Mouse (Mus musculus) stomach, embryonic 16.5 days (tissue): ENCODE results near the gene Hoxa11. TPM values are rescaled to one million over a fixed set of nuclear protein-coding genes. Genes with fewer than 3 reads are reported as not detected.
A peak's percentile ranks its signal among the peaks of the same experiment; 100 is the strongest.

Source experiments
- ATAC-seq: fragments of 200-750 bp; cut with Nextera tagmentation; 2 replicates; pipeline ENCODE4 v1.8.0; 2017; ENCODE audit warnings: moderate number of reproducible peaks, moderate TSS enrichment; ENCODE audit not compliant: insufficient read depth, low FRiP score
- H3K27ac ChIP-seq: fragments of 300-500 bp; sonication (generic); 2 replicates; pipeline ENCODE4 v1.5.1; 2014; ENCODE audit warnings: low read length
- H3K27me3 ChIP-seq: fragments of 300-500 bp; sonication (generic); 2 replicates; pipeline ENCODE4 v1.6.1; 2014; ENCODE audit warnings: low read length, control low read depth, mixed read lengths; ENCODE audit not compliant: control insufficient read depth, insufficient read depth
- H3K36me3 ChIP-seq: fragments of 300-500 bp; sonication (generic); 2 replicates; pipeline ENCODE4 v1.6.1; 2014; ENCODE audit warnings: low read length; ENCODE audit not compliant: control insufficient read depth, insufficient read depth
- H3K4me1 ChIP-seq: fragments of 300-500 bp; sonication (generic); 2 replicates; pipeline ENCODE4 v1.6.1; 2014; ENCODE audit warnings: low read length, control low read depth, mixed read lengths; ENCODE audit not compliant: control insufficient read depth, insufficient read depth
- H3K4me2 ChIP-seq: fragments of 300-500 bp; sonication (generic); 2 replicates; pipeline ENCODE4 v1.6.1; 2014; ENCODE audit warnings: low read depth, low read length, mixed read lengths
- H3K4me3 ChIP-seq: fragments of 300-500 bp; sonication (generic); replicated peaks from 2 replicates; pipeline ENCODE4 v1.5.1; 2014; ENCODE audit warnings: mild to moderate bottlenecking, low read length
- H3K9ac ChIP-seq: fragments of 300-500 bp; sonication (generic); 2 replicates; pipeline ENCODE4 v1.6.1; 2014; ENCODE audit warnings: low read length
- H3K9me3 ChIP-seq: fragments of 300-500 bp; sonication (generic); replicated peaks from 2 replicates; pipeline ENCODE4 v1.6.1; 2016; ENCODE audit warnings: low read length, control low read depth; ENCODE audit not compliant: control insufficient read depth
- WGBS: fragments of 180-500 bp; shearing (Covaris S2); extraction: QIAGEN DNeasy Blood & Tissue Kit; methylation state at CpG from one replicate; pipeline ENCODE4 v1.1.7; 2014; 5-methylcytosine and 5-hydroxymethylcytosine counted together
- polyA plus RNA-seq: library from polyadenylated mRNA; unstranded; fragments of >200 nt; fragmentation: Nextera tagmentation; extraction: Ambion mirVana; gene quantifications from 2 replicates; pipeline ENCODE4 v1.2.1, GENCODE M21; 2015

Gene Hoxa11
- polyA plus RNA-seq, 1 experiment from 2014 or later, result not detected

DNA sequence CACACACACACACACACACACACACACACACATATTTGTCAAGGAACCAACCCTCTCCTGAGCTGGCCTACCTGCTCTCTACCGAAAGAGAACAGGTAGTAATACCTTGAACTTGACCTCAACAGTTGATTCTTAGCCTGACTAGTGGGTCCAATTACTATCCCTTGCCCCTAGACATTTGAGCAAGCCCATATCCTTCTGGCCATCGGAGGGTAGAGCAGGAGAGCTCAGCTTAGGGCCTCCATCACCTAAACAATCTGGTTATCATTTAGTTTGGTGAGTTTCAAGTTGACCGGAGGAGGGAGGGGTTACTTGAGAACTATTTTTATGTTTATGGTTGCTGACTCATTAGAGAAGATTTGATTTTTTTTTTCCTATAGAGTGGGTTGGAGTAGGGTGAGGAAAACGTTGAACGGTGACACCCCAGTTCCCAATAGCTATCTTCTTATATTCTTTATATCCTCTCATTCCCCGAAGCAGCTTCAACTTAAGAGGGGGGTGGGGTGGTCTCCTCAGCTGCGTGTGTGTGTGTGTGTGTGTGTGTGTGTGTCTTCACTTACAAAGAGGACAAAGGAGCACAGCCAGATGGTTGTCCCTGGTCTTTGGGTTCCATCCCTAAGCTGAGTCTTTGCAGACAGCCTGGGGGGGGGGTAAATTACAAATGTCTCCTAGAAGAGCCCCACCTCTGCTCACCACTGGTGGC, 5.7 kb upstream of the Hoxa11 start:
- 10% methylated on average over 7 of the region's 7 CpGs for WGBS
- peaks cover 79% of the 10 kb centered on the region for H3K27me3 ChIP-seq
- no peaks in the 10 kb centered on the region for H3K36me3 ChIP-seq
- no peak overlapping the region for H3K9ac ChIP-seq
- no peaks in the 10 kb centered on the region for H3K9me3 ChIP-seq
- H3K4me1 ChIP-seq, result no peaks in the 10 kb centered on the region
- H3K4me3 ChIP-seq, result no peak overlapping the region
- no peak overlapping the region for H3K27ac ChIP-seq
- ATAC-seq, result no peak
- H3K4me2 ChIP-seq, result no peak overlapping the region

DNA sequence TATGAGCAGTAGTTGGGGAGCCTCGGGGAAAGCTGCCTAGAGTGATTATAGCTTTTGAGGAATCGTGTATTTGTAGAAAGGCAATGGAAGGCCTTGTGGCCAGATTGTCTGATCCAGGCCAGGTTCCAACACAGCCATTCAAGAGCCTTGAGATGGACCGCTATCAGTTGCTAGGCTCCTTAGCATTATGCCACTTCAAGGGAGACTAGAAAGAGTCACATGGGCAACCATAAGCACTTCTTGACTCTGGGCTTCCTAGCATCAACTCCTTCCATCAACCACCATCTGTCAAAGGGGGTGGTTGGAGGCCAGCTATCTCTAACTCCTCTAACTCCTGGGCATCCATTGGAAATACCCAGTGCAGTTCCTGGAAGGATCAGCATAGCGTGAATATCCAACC, 4.2 kb upstream of the Hoxa11 start:
- 3% methylated on average over 4 of the region's 4 CpGs for WGBS
- Histone ChIP-seq H3K4me1 (peaks cover 5% of the 10 kb centered on the region; the same call in 1 of the 2 replicates), H3K36me3 (no peaks in the 10 kb centered on the region), H3K4me2 (no peak overlapping the region), H3K9ac (no peak overlapping the region), H3K9me3 (no peaks in the 10 kb centered on the region), H3K27me3 (peaks cover 82% of the 10 kb centered on the region), H3K4me3 (no peak overlapping the region), H3K27ac (no peak overlapping the region)
- no peak for ATAC-seq

DNA sequence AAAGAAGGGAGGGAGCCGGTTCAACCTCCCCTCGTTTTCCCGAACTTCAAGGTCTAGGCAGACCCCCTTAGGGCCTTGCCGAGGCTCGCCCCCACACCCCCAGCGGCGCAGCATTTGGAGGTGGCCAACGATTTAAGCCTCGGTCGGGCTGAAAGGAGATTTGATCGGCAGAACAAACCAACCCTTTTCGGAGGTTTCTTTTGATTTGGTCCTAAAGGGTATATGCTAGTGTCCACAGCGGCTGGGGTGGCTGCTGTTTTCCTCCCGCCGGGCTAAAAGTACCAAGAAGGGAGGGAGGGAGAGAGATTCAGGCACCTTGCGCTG, 3.8 kb upstream of the Hoxa11 start:
- no peak overlapping the region for H3K27ac ChIP-seq
- no peaks in the 10 kb centered on the region for H3K9me3 ChIP-seq
- H3K4me3 ChIP-seq, result no peak overlapping the region
- peaks cover 85% of the 10 kb centered on the region for H3K27me3 ChIP-seq
- ATAC-seq, result no peak
- H3K36me3 ChIP-seq, result no peaks in the 10 kb centered on the region
- WGBS, result 1% methylated on average over 16 of the region's 16 CpGs
- no peak overlapping the region for H3K9ac ChIP-seq
- peaks cover 5% of the 10 kb centered on the region; the same call in 1 of the 2 replicates for H3K4me1 ChIP-seq
- no peak overlapping the region for H3K4me2 ChIP-seq

DNA sequence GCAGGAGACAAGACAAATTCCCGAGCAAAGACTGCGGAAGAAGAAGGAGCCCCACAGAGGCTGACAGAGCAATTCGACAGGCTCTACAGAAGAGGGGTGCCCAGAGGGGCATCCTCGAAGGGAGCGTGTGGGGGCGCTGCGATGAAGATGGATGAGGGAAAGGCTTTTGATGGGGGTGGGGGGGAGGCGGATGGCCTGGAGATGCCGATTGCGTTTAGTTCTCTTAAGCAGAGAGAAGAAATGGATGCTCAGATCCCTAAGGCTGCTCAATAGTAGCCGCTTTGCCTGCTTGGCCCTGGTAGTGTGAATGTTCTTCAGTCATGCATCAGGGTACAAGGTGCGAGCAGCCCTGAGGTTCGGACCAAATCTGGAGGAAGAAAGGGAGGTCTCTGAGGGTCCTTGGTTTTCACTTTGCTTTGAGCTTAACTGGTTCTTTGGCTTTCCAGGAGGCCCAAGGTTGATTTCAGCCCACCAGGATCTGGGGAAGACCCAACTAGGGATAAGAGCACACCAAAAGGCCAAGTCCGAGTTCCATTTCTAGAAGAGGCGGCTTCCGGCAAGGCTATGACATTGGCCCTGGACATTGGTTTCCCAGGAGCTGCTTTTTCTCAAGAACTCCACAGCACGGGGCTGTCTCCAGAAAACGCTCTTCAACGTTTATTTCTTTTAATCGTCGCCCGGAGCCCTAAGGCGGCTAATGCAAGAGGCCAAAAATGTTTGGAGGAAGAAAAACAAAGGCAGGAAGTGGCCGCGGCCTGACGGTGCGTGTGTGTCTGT, 3.2 kb upstream of the Hoxa11 start:
- 3% methylated on average over 27 of the region's 27 CpGs for WGBS
- H3K27me3 ChIP-seq, result peaks cover 86% of the 10 kb centered on the region
- H3K9ac ChIP-seq, result no peak overlapping the region
- H3K4me2 ChIP-seq, result no peak overlapping the region
- no peak for ATAC-seq
- no peak overlapping the region for H3K27ac ChIP-seq
- no peaks in the 10 kb centered on the region for H3K36me3 ChIP-seq
- H3K9me3 ChIP-seq, result no peaks in the 10 kb centered on the region
- peaks cover 5% of the 10 kb centered on the region; the same call in 1 of the 2 replicates for H3K4me1 ChIP-seq
- no peak overlapping the region for H3K4me3 ChIP-seq

DNA sequence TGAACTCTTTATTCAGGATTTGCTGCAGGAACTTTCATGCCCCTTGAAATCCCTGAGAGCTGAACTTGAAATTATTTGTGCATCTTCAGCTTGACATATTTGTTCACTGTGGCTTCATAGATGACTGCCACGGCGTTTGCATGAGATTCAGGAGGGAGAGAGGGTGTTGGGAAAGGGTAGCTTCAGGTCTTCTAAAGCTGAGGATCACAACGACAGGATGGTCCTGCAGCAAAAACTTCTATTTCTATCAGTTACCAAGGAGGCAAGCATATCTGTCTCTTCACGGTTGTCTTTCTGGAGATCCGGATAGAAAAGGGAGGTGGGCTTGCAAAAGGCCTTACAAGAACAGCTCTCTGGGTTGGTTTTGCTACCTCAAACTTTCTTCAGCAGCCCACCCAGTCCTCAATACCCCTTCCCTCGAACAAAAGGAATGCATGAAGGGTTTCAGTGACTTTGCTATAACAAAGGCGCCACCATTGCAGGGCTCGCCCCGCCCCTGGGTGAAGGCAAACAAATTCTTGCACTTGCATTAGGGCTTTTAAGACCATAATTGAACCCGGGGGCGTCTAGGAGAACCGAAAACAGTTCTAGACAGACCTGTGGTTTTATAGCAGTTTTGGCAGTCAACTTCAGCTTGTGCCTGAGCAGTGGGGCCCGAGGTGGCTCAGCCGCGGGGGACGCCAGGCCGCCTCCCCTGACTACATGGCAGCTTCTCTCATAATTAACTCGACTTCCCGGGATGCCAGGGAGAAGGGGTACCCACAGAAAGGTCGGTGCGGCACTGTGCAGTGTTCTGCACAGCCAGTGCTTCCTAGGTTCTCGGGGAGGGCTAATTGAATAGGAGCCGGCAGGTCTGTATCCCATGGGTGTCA, 2.4 kb upstream of the Hoxa11 start:
- Histone ChIP-seq H3K4me2 (no peak overlapping the region), H3K9ac (no peak overlapping the region), H3K4me1 (peaks cover 5% of the 10 kb centered on the region; the same call in 1 of the 2 replicates), H3K9me3 (no peaks in the 10 kb centered on the region), H3K27ac (no peak overlapping the region), H3K4me3 (no peak overlapping the region), H3K36me3 (no peaks in the 10 kb centered on the region), H3K27me3 (peaks cover 95% of the 10 kb centered on the region)
- no peak for ATAC-seq
- 1% methylated on average over 23 of the region's 23 CpGs for WGBS

DNA sequence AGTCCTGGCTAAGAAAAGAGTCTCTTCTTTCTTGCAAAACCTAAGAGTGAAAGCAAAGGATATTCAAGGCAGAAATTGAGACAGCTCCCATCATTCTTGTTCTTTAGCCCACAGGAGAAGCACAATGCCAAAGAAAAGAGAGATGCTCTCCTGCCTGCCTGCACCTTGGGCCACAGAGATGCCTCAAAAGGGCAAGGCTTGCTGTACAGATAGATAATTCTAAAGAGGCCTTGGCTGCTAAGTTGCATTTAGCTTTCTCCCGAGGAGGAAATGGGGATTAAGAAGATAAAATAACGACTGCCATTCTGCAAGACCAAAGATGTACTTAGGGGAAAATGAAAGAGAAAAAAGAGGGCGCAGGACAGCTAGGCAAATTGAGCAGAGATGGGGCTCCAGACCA, 1.3 kb upstream of the Hoxa11 start:
- H3K4me2 ChIP-seq, result no peak overlapping the region
- 6% methylated on average over 3 of the region's 3 CpGs for WGBS
- no peak for ATAC-seq
- no peak overlapping the region for H3K4me3 ChIP-seq
- no peak overlapping the region for H3K27ac ChIP-seq
- H3K36me3 ChIP-seq, result no peaks in the 10 kb centered on the region
- no peaks in the 10 kb centered on the region for H3K9me3 ChIP-seq
- peaks cover 5% of the 10 kb centered on the region; the same call in 1 of the 2 replicates for H3K4me1 ChIP-seq
- peaks cover 95% of the 10 kb centered on the region for H3K27me3 ChIP-seq
- no peak overlapping the region for H3K9ac ChIP-seq

DNA sequence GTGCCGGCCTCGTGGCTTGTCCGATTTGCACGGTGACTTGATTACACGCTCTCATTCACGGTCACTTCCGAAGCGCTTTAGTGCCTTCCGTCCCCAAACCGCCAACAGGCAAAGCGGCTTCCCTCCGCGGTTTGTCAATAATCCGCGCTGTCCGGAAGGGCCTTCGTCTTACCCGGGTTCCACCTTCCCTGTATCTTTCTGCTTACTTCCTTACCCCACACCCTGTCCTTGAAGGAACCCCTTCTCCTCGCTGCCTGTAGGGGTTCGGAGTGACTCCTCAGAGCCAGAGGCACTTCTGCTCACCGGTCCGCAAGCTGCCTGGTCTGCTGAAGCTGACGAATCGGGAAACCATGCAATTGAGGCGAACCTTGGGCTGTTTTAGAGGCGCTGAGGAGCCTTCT, 793 bp upstream of the Hoxa11 start:
- Histone ChIP-seq H3K9ac (no peak overlapping the region), H3K27ac (no peak overlapping the region)
- ATAC-seq, result no peak

DNA sequence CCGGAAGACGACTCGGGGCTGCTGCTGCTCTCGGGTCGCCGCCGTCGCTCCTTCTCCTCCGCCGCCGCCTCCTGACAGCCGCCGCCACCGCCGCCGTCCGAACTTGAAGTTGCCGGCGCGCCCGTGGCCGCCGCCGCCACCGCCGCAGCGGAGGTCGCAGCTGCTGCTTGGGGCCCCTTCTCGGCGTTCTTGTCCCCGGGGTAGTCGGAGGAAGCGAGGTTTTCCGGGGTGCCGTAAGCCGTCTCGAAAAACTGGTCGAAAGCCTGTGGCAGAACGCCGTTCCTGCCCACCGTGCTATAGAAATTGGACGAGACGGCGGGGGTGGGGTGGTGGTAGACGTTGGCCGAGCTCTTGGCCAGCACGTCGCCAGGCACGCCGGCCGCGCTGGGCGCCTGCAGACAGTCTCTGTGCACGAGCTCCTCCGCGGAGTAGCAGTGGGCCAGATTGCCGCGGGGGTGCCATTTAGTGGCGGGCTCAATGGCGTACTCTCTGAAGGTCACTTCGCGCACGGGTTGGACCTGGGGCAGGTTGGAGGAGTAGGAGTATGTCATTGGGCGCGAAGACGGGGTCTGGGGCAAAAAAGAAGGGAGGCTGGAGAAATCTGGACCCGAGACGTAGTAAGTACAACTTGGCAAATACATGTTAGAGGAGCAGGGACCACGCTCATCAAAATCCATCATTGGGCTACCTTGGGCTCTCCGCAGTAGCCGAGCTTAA, 412 bp downstream of the Hoxa11 start:
- Histone ChIP-seq H3K36me3 (no peaks in the 10 kb centered on the region), H3K4me2 (no peak overlapping the region), H3K27ac (no peak overlapping the region), H3K4me3 (peak overlapping the region; percentile 20; the same call in 1 of the 2 replicates), H3K4me1 (peaks cover 5% of the 10 kb centered on the region), H3K9ac (no peak overlapping the region), H3K27me3 (peaks cover 97% of the 10 kb centered on the region), H3K9me3 (no peaks in the 10 kb centered on the region)
- WGBS, result under 1% methylated on average over 70 of the region's 71 CpGs
- ATAC-seq, result no peak

More for the DNA sequence above, 793 bp upstream of the Hoxa11 start:
- Histone ChIP-seq H3K9me3 (no peaks in the 10 kb centered on the region), H3K4me3 (no peak overlapping the region), H3K4me1 (peaks cover 5% of the 10 kb centered on the region; the same call in 1 of the 2 replicates), H3K27me3 (peaks cover 95% of the 10 kb centered on the region), H3K36me3 (no peaks in the 10 kb centered on the region), H3K4me2 (no peak overlapping the region)
- WGBS, result 1% methylated on average over 26 of the region's 26 CpGs
